Mouse (Mus musculus) E14TG2a.4 (cell line): ENCODE data around the gene Hivep2.

Experiments
- CTCF ChIP-seq: conservative IDR thresholded peaks from 2 replicates; pipeline ENCODE4 v1.5.1; 2014; ENCODE audit warnings: low read length
- NANOG ChIP-seq: IDR thresholded peaks from 2 replicates; pipeline ENCODE4 v1.6.1; 2014; ENCODE audit warnings: borderline replicate concordance, low read length, mixed read lengths
- POU5F1 ChIP-seq: IDR thresholded peaks from 2 replicates; pipeline ENCODE4 v1.6.1; 2014; ENCODE audit warnings: low read length, borderline replicate concordance

- TF ChIP-seq CTCF (no peak), NANOG (no peak), POU5F1 (no peak)
Measured at GRCm38 (mm10) chr10:14035607-14036006, 69.7 kb downstream of the Hivep2 start.
